Mouse (Mus musculus) G1E (cell line): ENCODE data around the gene Ddx42.

Source experiments
- CTCF ChIP-seq: IDR thresholded peaks from 2 replicates; pipeline ENCODE4 v1.5.1; 2012; ENCODE audit warnings: low read depth, low read length, inconsistent platforms, mixed read lengths
- GATA1 ChIP-seq: IDR thresholded peaks from 2 replicates; pipeline ENCODE4 v1.6.1; 2012; ENCODE audit warnings: borderline replicate concordance, low read length, inconsistent platforms, mixed read lengths

- TF ChIP-seq CTCF (no peak), GATA1 (no peak)
Measured at GRCm38 (mm10) chr11:106263963-106264362, 47.2 kb downstream of the Ddx42 start.
